Mouse (Mus musculus) brain, embryonic 14.5 days (tissue): Measurements from ENCODE around the gene Cacna1d.

ENCODE experiments used
- CTCF ChIP-seq: fragments of 200-500 bp; IDR thresholded peaks from 2 replicates; pipeline ENCODE4 v1.5.1; 2012; ENCODE audit warnings: inconsistent platforms, mild to moderate bottlenecking, moderate library complexity, borderline replicate concordance; ENCODE audit not compliant: insufficient read depth, insufficient read length; ENCODE audit errors: extremely low read depth
- POLR2A ChIP-seq: fragments of 200-500 bp; IDR thresholded peaks from 2 replicates; pipeline ENCODE4 v1.6.1; 2012; ENCODE audit warnings: mild to moderate bottlenecking, inconsistent platforms, borderline replicate concordance; ENCODE audit not compliant: poor library complexity, insufficient read depth, insufficient read length, severe bottlenecking; ENCODE audit errors: extremely low read depth

GRCm38 (mm10) chr14:30256486-30256885 lies 234.8 kb downstream of the Cacna1d start:
- TF ChIP-seq POLR2A (no peak), CTCF (no peak)
